Mouse (Mus musculus) cortical plate, adult 2 months (tissue): ENCODE measurements at regions not wholly inside any gene's neighbourhood (a gene's known extent, or its start where the extent isn't known, plus 50 kb on each side); places are given as distances from the start of the nearest gene placed in this dataset.

ENCODE experiments used
- CTCF ChIP-seq: fragments of 200-500 bp; IDR thresholded peaks from 2 replicates; pipeline ENCODE4 v1.5.1; 2011; ENCODE audit warnings: mild to moderate bottlenecking, control low read depth, low read length; ENCODE audit not compliant: insufficient read depth; ENCODE audit errors: extremely low read depth
- POLR2A ChIP-seq: fragments of 200-500 bp; IDR thresholded peaks from 2 replicates; pipeline ENCODE4 v1.6.1; 2011; ENCODE audit warnings: mild to moderate bottlenecking, low read length, control low read depth; ENCODE audit not compliant: insufficient read depth; ENCODE audit errors: extremely low read depth

- TF ChIP-seq CTCF (no peak), POLR2A (no peak)
Observed at GRCm38 (mm10) chr6:117567691-117568090, 273.3 kb upstream of the Zfp637 start.
